Mouse (Mus musculus): ENCODE measurements around the gene Ttll8. TPM values are rescaled to one million over a fixed set of nuclear protein-coding genes. Genes with fewer than 3 reads are reported as not detected.

Ttll8 gene
- not detected in 2 replicates for polyA plus RNA-seq (2015; fragmentation: Nextera tagmentation; extraction: Ambion mirVana)

DNA sequence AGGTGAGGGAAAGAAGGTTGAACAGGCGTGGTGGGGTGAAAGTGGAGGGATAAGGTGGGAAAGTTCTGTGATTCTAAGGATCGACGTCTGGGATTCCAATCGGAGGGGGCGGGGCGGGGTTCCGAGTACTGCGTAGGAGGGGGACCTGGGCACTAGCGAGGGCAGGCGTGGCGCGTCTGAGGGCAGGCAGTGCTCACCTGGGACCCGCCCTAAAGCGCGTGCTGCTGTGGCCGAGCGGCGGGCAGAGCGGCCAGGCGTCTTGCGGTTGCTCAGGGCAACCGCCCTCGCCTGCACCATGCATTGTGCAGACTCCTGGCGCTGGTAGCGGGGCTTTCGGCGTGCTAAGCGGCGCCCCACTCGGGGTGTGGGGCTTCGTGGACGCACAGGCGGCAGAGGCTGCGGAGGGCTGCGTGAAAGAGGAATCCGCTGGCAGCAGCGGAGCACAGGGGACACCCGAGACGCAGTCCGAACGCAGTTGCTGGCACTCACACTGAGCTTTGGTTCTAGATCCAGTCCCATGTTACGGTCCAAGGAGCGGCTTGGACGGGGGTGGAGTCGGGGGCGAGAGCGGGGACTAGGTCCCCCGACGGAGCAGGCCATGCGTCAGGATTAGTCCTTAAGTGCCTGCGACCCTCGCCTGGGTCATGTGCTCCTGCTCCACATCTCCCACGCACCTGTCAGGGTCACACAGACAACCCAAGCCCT is at the start of gene Ttll8:
Gene Ttll8 (minus strand): TSS at position 51 of the 705 bp plus-strand sequence.
- WGBS, result 3% methylated on average over 53 of the region's 53 CpGs
- Histone ChIP-seq H3K9me3 (no peaks in the 10 kb centered on the region), H3K4me3 (replicated peaks) (peak within 1 kb of the TSS; percentile 47), H3K4me2 (replicated peaks) (peak within 1 kb of the TSS; percentile 92), H3K9ac (replicated peaks) (peak within 1 kb of the TSS; percentile 70), H3K27ac (no peak within 1 kb of the TSS), H3K36me3 (no peaks in the 10 kb centered on the region), H3K4me1 (replicated peaks) (peaks cover 13% of the 10 kb centered on the region), H3K27me3 (peaks cover 32% of the 10 kb centered on the region)
- ATAC-seq, result peak; percentile 91

DNA sequence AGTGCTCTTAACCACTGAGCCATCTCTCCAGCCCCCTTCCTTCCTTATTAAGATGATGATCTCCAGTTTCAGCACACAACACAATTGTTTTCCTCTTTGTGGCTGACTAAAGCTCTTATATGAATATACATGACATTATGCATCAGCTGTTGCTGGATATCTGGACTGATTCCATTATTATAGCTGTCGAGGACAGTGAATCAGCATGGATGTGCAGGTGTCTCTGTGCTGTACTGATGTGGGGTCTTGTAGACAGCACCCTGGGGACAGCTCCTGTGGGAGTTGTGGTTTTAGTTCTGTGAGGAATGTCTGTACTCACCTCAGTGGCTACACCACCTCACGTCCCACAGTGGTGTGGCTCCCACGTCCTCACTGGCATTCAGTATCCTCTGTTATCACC is 47.0 kb upstream of the Ttll8 start:
- H3K27me3 ChIP-seq, result no peaks in the 10 kb centered on the region
- 78% methylated on average over 3 of the region's 3 CpGs for WGBS
- no peaks in the 10 kb centered on the region for H3K4me1 ChIP-seq (replicated peaks)
- no peak for ATAC-seq
- H3K27ac ChIP-seq, result no peak overlapping the region
- no peak overlapping the region for H3K4me2 ChIP-seq (replicated peaks)
- no peaks in the 10 kb centered on the region for H3K36me3 ChIP-seq
- H3K4me3 ChIP-seq (replicated peaks), result no peak overlapping the region
- H3K9me3 ChIP-seq, result no peaks in the 10 kb centered on the region
- no peak overlapping the region for H3K9ac ChIP-seq (replicated peaks)

DNA sequence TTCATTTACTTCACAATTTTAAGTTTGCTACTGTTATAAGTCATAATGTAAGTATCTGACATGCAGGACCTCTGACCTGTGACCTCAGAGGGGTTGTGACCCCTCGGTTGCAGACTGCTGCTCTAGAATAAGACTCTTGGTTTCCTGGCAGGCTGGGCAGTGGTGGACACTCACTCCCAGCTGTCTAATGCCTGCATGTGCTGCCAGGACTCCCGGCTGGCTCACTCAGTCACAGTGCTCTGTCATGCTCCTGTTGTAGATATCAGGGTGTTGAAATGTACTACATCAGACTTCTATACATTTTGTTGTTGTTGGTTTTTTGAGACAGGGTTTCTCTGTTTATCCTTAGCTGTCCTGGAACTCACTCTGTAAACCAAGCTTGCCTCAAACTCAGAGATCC is 46.1 kb upstream of the Ttll8 start:
- Histone ChIP-seq H3K9ac (replicated peaks) (no peak overlapping the region), H3K4me1 (replicated peaks) (no peaks in the 10 kb centered on the region), H3K27ac (no peak overlapping the region), H3K4me3 (replicated peaks) (no peak overlapping the region), H3K36me3 (no peaks in the 10 kb centered on the region), H3K9me3 (no peaks in the 10 kb centered on the region), H3K27me3 (no peaks in the 10 kb centered on the region), H3K4me2 (replicated peaks) (no peak overlapping the region)
- no peak for ATAC-seq
- 67% methylated on average over 2 of the region's 2 CpGs for WGBS

DNA sequence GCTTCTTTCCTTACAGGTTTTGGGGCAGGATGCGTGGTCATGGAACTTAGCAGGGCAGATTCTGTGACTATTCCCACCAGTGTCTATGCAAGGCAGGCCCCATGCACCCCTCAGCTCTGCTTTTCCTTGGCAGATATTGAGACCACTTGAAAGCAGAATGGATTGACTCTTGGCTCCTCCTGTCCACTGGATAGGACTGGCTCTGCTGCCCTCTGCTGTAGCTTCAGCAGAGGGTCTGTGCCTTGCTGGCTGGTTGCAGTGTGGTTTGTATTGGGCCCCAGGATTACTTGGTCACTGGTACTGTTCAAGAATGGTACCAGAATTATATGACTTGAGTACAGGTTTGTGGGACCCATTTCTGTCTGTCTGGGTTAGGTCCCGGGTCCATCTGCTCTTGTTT is 44.9 kb upstream of the Ttll8 start:
- Histone ChIP-seq H3K36me3 (no peaks in the 10 kb centered on the region), H3K9ac (replicated peaks) (no peak overlapping the region), H3K4me3 (replicated peaks) (no peak overlapping the region), H3K27me3 (no peaks in the 10 kb centered on the region), H3K27ac (no peak overlapping the region), H3K4me2 (replicated peaks) (no peak overlapping the region), H3K4me1 (replicated peaks) (no peaks in the 10 kb centered on the region), H3K9me3 (no peaks in the 10 kb centered on the region)
- WGBS, result 72% methylated on average over 2 of the region's 2 CpGs
- ATAC-seq, result no peak

DNA sequence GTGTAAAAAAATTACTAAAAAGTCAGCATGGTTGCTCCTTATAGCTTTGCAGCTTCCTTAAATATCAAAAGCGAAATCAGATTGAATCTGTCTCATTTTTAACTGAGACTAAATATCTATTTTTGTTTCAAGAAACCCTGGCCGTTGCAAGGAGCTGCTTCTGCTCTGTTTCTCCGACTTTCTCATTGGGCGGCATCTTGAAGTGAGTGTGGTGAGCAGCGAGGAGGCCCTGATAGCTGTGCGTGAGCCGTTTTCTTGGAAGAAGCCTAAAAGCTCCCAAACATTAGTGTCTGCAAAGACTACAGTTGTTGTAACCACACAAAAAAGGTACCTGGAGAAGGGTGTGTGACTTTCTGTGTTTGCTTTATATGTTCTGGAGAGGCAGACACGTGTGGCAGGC is 44.4 kb upstream of the Ttll8 start:
- Histone ChIP-seq H3K4me1 (replicated peaks) (no peaks in the 10 kb centered on the region), H3K36me3 (no peaks in the 10 kb centered on the region), H3K4me2 (replicated peaks) (no peak overlapping the region), H3K27ac (no peak overlapping the region), H3K9me3 (no peaks in the 10 kb centered on the region), H3K9ac (replicated peaks) (no peak overlapping the region), H3K27me3 (no peaks in the 10 kb centered on the region), H3K4me3 (replicated peaks) (no peak overlapping the region)
- WGBS, result 76% methylated on average over 8 of the region's 8 CpGs
- no peak for ATAC-seq

DNA sequence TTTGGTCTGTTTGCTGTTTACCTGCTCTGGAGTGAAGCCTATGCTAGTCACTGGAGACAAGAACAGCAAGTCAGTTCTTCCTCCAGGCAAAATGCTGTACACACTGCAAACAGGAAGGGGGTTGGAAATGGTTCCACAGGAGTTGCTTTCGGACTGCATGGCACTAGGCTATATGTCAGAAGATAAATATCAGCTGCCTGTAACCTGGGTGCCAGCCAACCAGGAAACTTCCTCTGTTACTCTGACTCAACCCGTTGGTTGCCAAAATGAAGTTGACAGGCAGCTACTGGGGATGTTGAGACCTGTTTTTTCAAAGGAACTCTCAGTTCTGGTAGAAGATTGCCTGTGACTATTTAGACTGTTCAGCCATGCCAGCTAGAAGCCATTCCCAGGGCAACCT is 35.0 kb upstream of the Ttll8 start:
- ATAC-seq, result no peak
- H3K9me3 ChIP-seq, result no peaks in the 10 kb centered on the region
- no peak overlapping the region for H3K4me2 ChIP-seq (replicated peaks)
- 91% methylated on average over 2 of the region's 2 CpGs for WGBS
- H3K4me3 ChIP-seq (replicated peaks), result no peak overlapping the region
- no peak overlapping the region for H3K9ac ChIP-seq (replicated peaks)
- H3K27me3 ChIP-seq, result no peaks in the 10 kb centered on the region
- H3K4me1 ChIP-seq (replicated peaks), result no peaks in the 10 kb centered on the region
- H3K36me3 ChIP-seq, result no peaks in the 10 kb centered on the region
- no peak overlapping the region for H3K27ac ChIP-seq

DNA sequence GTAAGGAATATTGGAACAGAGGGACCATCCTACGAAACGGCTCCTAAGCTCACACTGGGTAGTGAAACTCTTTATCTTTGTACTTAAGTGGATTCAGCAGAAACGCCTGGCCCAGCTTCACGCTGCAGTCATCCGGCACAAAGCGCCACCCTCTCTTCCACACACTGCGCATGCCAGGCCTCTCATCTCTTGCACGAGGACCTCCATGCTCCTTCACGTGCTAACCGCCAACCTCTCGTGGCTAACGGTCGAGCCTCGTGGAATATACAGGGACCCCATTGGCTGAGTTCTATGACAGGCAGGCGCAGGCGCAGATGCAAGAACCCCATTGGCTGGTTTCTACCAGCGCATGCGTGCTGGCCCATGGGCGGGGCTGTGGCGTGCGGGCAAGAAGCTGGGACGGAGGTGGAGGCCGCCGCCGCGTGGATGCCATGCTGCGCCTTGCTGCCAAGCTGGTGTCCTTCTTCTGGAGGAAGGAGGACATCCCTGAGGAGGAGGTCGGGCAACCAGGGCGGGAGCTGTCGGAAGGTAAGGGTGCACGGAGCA is 28.4 kb upstream of the Ttll8 start, which contains the start of gene Mov10l1:
Gene Mov10l1 (plus strand): TSS at position 376 of the 546 bp plus-strand sequence.
- H3K36me3 ChIP-seq, result no peaks in the 10 kb centered on the region
- ATAC-seq, result no peak
- H3K9me3 ChIP-seq, result no peaks in the 10 kb centered on the region; the same call in 1 of the 2 replicates
- no peak within 1 kb of the TSS for H3K9ac ChIP-seq (replicated peaks)
- no peak within 1 kb of the TSS for H3K27ac ChIP-seq
- no peak within 1 kb of the TSS for H3K4me2 ChIP-seq (replicated peaks)
- no peak within 1 kb of the TSS for H3K4me3 ChIP-seq (replicated peaks)
- 95% methylated on average over 31 of the region's 31 CpGs for WGBS
- peaks cover 2% of the 10 kb centered on the region; the same call in 1 of the 2 replicates for H3K27me3 ChIP-seq
- peaks cover 17% of the 10 kb centered on the region for H3K4me1 ChIP-seq (replicated peaks)

DNA sequence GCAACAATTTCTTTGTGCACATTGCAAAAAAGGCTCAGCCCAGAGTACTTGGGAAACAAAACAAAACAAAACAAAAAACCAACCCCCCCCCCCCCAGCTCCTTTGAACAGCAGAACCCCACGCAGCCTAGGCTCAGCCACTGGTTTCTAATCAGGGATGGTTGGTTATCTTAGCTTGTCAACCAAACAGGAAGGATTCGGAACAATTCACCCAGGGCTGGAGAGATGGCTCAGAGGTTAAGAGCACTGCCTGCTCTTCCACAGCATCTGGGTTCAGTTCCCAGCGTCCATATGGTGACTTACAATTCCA is 24.9 kb upstream of the Ttll8 start:
- H3K9me3 ChIP-seq, result no peaks in the 10 kb centered on the region; the same call in 1 of the 2 replicates
- H3K4me1 ChIP-seq (replicated peaks), result peaks cover 17% of the 10 kb centered on the region
- WGBS, result 6% methylated on average over 3 of the region's 3 CpGs
- ATAC-seq, result peak; percentile 90
- H3K36me3 ChIP-seq, result no peaks in the 10 kb centered on the region
- H3K4me2 ChIP-seq (replicated peaks), result no peak overlapping the region
- no peak overlapping the region for H3K9ac ChIP-seq (replicated peaks)
- peak overlapping the region; percentile 76 for H3K27ac ChIP-seq
- H3K27me3 ChIP-seq, result peaks cover 2% of the 10 kb centered on the region
- no peak overlapping the region for H3K4me3 ChIP-seq (replicated peaks)

DNA sequence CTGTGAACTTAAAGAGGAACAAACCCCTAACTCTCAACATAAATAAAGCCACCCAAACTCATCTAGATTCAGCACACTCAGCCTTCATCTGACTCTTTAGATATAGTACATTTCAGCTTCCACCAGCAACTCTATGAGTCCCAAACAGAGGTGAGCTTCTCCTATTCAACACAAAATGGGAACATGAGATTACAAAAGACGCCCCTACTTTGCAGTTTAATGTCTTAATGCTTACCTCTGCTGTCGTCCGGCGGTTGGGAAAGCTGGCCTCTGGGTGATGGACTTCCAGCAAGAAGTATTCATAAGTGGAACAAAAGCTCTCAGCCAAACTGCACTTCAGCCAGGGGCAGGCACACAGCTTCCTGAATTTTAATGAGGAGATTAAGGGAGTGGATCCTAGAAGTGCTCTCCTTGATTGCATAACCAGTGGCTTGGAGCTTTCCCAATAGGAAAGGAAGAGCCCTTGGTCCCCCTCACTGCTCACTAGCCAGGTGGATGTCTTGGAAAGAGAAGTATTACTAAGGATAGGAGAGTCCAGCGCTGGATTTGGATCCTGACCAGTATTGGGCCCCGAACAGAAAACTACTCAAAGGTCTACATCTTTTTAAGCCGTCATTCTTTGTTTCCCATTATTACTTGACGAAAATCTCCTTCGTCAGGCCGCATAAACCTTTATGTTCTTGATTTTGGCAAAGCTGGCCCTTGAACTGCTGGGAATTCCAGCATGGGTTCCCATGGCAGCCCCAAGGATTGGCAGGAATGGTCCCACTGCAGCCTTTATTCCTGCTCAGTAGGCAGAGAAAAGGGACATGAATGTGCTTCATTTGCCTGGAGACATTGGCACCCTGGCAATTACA is 24.3 kb upstream of the Ttll8 start, which contains the start of gene Mlc1:
Gene Mlc1 (minus strand): TSS at position 727 of the 857 bp plus-strand sequence.
- no peak within 1 kb of the TSS for H3K9ac ChIP-seq (replicated peaks)
- H3K4me3 ChIP-seq (replicated peaks), result 0 out of 2 replicates have a peak within 1 kb of the TSS, but pooled peaks have one; percentile 4
- peaks cover 2% of the 10 kb centered on the region for H3K27me3 ChIP-seq
- H3K4me1 ChIP-seq (replicated peaks), result peaks cover 17% of the 10 kb centered on the region
- peak within 1 kb of the TSS; percentile 26 for H3K4me2 ChIP-seq (replicated peaks)
- no peaks in the 10 kb centered on the region for H3K36me3 ChIP-seq
- ATAC-seq, result peak; percentile 93
- H3K27ac ChIP-seq, result peak within 1 kb of the TSS; percentile 76
- H3K9me3 ChIP-seq, result no peaks in the 10 kb centered on the region; the same call in 1 of the 2 replicates
- 7% methylated on average over 10 of the region's 10 CpGs for WGBS

DNA sequence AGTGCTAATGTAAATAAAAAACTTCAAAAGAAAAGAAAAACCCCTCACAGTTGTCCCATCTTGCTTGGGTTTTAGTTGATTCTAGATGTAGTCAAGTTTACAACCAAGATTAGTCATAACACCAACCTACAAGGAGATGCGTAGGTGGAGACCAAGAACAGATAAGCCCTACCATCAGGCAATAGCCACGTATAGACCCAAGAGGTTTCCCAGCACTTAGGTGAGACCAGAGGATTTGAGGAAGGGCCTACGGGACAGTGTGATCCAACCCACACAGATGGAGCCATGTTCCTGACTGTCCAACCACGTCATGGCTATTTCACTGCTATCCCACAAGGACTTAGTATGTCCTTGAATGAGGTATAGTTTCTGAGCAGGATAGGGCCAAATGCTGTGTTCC is 18.1 kb upstream of the Ttll8 start:
- Histone ChIP-seq H3K27me3 (no peaks in the 10 kb centered on the region; the same call in 1 of the 2 replicates), H3K9me3 (no peaks in the 10 kb centered on the region), H3K4me1 (replicated peaks) (no peaks in the 10 kb centered on the region), H3K9ac (replicated peaks) (no peak overlapping the region), H3K4me2 (replicated peaks) (no peak overlapping the region), H3K36me3 (no peaks in the 10 kb centered on the region), H3K27ac (no peak overlapping the region), H3K4me3 (replicated peaks) (no peak overlapping the region)
- WGBS, result 93% methylated on average over 4 of the region's 4 CpGs
- no peak for ATAC-seq

DNA sequence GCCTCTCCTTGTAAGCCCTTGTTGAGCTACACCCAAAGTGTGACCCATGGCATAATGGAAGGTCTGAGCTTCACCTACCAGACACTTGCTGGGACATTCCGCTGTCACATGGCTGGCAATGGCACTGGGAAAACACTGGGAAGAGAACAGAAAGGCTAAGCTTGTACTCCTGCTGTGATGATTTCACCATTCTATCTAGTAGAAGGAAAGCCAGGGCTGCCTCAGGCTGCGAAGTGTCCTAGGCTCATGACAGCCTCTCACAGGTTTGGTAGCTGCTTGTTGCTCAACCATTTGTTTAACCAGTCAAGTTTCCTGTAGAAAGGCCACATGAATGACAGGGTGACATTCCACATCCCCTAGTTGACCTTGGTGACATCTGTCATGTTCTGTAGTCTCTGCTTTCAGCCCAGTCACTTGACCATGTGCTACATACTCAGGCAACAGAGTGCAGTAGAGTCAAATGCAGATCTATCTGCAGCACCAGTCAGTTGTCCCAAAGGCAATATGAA is 9.9 kb upstream of the Ttll8 start:
- Histone ChIP-seq H3K4me3 (replicated peaks) (no peak overlapping the region), H3K4me2 (replicated peaks) (no peak overlapping the region), H3K27me3 (no peaks in the 10 kb centered on the region), H3K9me3 (no peaks in the 10 kb centered on the region), H3K27ac (no peak overlapping the region), H3K9ac (replicated peaks) (no peak overlapping the region), H3K4me1 (replicated peaks) (peaks cover 4% of the 10 kb centered on the region; the same call in 1 of the 2 replicates), H3K36me3 (no peaks in the 10 kb centered on the region)
- no peak for ATAC-seq
- 87% methylated on average over 2 of the region's 2 CpGs for WGBS

DNA sequence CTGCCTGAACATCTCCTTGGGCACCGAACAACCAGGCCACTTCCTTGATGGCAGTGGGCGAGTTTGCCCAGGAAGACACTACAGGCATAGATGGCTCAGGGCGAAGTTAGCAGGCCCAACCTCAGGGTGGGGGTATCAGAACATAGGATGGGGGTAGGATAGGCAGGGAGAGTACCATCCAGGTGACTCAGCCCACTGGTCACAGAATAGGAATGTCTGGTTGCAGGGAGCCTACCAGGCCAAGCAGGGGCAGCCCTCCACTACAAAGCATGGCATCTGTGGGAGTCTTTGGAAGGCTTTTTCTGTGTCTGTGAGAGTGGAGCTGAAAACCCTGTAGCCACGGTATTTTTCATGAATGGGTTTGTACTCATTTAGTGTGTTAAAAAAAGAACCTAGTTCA is 3.3 kb upstream of the Ttll8 start:
- ATAC-seq, result no peak
- 84% methylated on average over 4 of the region's 4 CpGs for WGBS
- peaks cover 13% of the 10 kb centered on the region for H3K4me1 ChIP-seq (replicated peaks)
- no peak overlapping the region for H3K4me2 ChIP-seq (replicated peaks)
- no peaks in the 10 kb centered on the region for H3K9me3 ChIP-seq
- no peak overlapping the region for H3K27ac ChIP-seq
- H3K27me3 ChIP-seq, result peaks cover 32% of the 10 kb centered on the region
- no peak overlapping the region for H3K4me3 ChIP-seq (replicated peaks)
- H3K36me3 ChIP-seq, result no peaks in the 10 kb centered on the region
- no peak overlapping the region for H3K9ac ChIP-seq (replicated peaks)
